Mouse (Mus musculus): ENCODE data around the gene Prl3d2. TPM values are rescaled to one million over a fixed set of nuclear protein-coding genes. Genes with fewer than 3 reads are reported as not detected.
"Not testable (repeated sequence)": the region's sequence is repeated elsewhere in the genome, so short reads cannot be mapped to it uniquely, and the experiment has no call there.

Prl3d2 gene
- polyA plus RNA-seq (2015; fragmentation: Nextera tagmentation; extraction: Ambion mirVana), result not detected in 2 replicates

DNA sequence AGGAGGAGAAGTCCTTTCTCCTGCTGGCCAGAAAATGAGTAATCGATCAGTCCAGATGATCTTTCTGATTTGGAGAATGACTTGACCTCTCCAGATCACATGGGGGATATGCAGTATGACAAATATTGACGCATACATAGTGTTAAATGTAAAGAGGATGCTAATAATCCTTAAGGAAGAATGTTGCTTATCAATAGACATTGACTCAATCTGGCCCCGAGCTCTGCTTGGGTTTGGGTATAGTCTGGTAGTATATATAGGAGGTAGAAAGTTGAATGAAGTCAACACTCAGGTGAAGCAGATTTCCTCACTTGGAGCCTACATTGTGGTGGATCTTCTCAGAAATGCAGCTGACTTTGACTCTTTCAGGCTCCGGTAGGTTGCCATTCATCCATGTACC, at the start of gene Prl3d2:
Gene Prl3d2, plus strand, starts transcription at position 301 of the 400 bp plus-strand sequence.
- not testable (repeated sequence) for H3K9ac ChIP-seq (ENCODE audit: low read length); H3K4me3 ChIP-seq (ENCODE audit: low read length); ATAC-seq (replicated peaks; ENCODE audit: extremely low read depth, insufficient read depth, low FRiP score); H3K27me3 ChIP-seq (ENCODE audit: control insufficient read depth, insufficient read depth, low read length); H3K4me1 ChIP-seq (ENCODE audit: control insufficient read depth, insufficient read depth, low read length); H3K27ac ChIP-seq (ENCODE audit: low read length); H3K9me3 ChIP-seq (replicated peaks; ENCODE audit: control insufficient read depth, low read length); H3K36me3 ChIP-seq (ENCODE audit: control insufficient read depth, insufficient read depth); H3K4me2 ChIP-seq (ENCODE audit: low read depth, low read length)
- 76% methylated on average over 3 of the region's 4 CpGs for WGBS

DNA sequence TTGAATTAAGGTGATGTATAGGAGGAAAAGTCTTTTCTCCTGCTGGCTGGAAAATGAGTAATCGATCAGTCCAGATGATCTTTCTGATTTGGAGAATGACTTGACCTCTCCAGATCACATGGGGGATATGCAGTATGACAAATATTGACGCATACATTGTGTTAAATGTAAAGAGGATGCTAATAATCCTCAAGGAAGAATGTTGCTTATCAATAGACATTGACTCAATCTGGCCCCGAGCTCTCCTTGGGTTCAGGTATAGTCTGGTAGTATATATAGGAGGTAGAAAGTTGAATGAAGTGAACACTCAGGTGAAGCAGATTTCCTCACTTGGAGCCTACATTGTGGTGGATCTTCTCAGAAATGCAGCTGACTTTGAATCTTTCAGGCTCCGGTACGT, 27.6 kb upstream of the Prl3d2 start, which contains the start of gene Prl3d1:
Gene Prl3d1, plus strand, starts transcription at position 301 of the 400 bp plus-strand sequence.
- not testable (repeated sequence) for ATAC-seq (replicated peaks; ENCODE audit: extremely low read depth, insufficient read depth, low FRiP score); H3K9ac ChIP-seq (ENCODE audit: low read length); H3K27me3 ChIP-seq (ENCODE audit: control insufficient read depth, insufficient read depth, low read length); H3K4me3 ChIP-seq (ENCODE audit: low read length); H3K4me2 ChIP-seq (ENCODE audit: low read depth, low read length); H3K4me1 ChIP-seq (ENCODE audit: control insufficient read depth, insufficient read depth, low read length); H3K9me3 ChIP-seq (replicated peaks; ENCODE audit: control insufficient read depth, low read length); H3K27ac ChIP-seq (ENCODE audit: low read length); H3K36me3 ChIP-seq (ENCODE audit: control insufficient read depth, insufficient read depth)
- 76% methylated on average over 5 of the region's 5 CpGs for WGBS

DNA sequence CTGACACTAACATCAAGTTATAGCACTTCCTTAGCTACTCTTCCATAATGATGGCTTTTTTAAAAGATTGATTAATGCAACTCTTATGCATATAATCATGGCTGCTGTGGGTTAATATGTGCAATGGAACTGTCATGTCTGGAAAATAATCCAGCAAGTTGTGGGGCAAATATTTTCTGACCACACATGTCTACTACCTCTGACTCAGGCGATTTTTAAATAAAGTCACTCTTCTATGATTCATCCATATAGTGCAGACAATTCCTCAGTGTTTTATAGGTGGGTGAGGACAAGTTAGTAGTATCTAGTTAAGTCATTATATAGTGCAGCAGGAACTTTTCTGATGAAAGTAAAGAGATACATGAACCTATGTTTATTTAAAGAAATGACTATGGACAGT, 26.8 kb downstream of the Prl3d2 start:
- H3K4me2 ChIP-seq (ENCODE audit: low read depth, low read length), result no peak overlapping the region
- no peak for ATAC-seq (replicated peaks; ENCODE audit: extremely low read depth, insufficient read depth, low FRiP score)
- H3K9me3 ChIP-seq (replicated peaks; ENCODE audit: control insufficient read depth, low read length), result no peaks in the 10 kb centered on the region
- H3K27me3 ChIP-seq (ENCODE audit: control insufficient read depth, insufficient read depth, low read length), result no peaks in the 10 kb centered on the region
- no peaks in the 10 kb centered on the region for H3K36me3 ChIP-seq (ENCODE audit: control insufficient read depth, insufficient read depth)
- H3K9ac ChIP-seq (ENCODE audit: low read length), result no peak overlapping the region
- H3K27ac ChIP-seq (ENCODE audit: low read length), result no peak overlapping the region
- WGBS, result 58% methylated on average over 1 of the region's 1 CpGs
- no peak overlapping the region for H3K4me3 ChIP-seq (ENCODE audit: low read length)
- H3K4me1 ChIP-seq (ENCODE audit: control insufficient read depth, insufficient read depth, low read length), result no peaks in the 10 kb centered on the region

- 64% methylated on average over 2 of the region's 3 CpGs for WGBS
- not testable (repeated sequence) for H3K9me3 ChIP-seq (replicated peaks; ENCODE audit: control insufficient read depth, low read length); H3K36me3 ChIP-seq (ENCODE audit: control insufficient read depth, insufficient read depth); H3K4me3 ChIP-seq (ENCODE audit: low read length); H3K27ac ChIP-seq (ENCODE audit: low read length); H3K4me2 ChIP-seq (ENCODE audit: low read depth, low read length); H3K9ac ChIP-seq (ENCODE audit: low read length); H3K27me3 ChIP-seq (ENCODE audit: control insufficient read depth, insufficient read depth, low read length); ATAC-seq (replicated peaks; ENCODE audit: extremely low read depth, insufficient read depth, low FRiP score); H3K4me1 ChIP-seq (ENCODE audit: control insufficient read depth, insufficient read depth, low read length)
Measured at GRCm38 (mm10) chr13:27156490-27156889, 35.0 kb downstream of the Prl3d2 start, which contains the start of gene Prl3d3. Gene Prl3d3 (plus strand): TSS chr13:27156790.

Other genes starting within 250 kb of the Prl3d2 start
- not detected in 2 replicates for gene Prl, start 64.1 kb upstream of the Prl3d2 start, polyA plus RNA-seq (2015; fragmentation: Nextera tagmentation; extraction: Ambion mirVana)
- not detected in 2 replicates for gene Prl3d1, start 27.5 kb upstream of the Prl3d2 start, polyA plus RNA-seq (2015; fragmentation: Nextera tagmentation; extraction: Ambion mirVana)
- gene Prl3d3, start 35.1 kb downstream of the Prl3d2 start, polyA plus RNA-seq (2015; fragmentation: Nextera tagmentation; extraction: Ambion mirVana), result not detected in 2 replicates
- not detected in 2 replicates for gene Prl3c1, start 75.0 kb downstream of the Prl3d2 start, polyA plus RNA-seq (2015; fragmentation: Nextera tagmentation; extraction: Ambion mirVana)
- not detected in 2 replicates for gene Prl3b1, start 120.1 kb downstream of the Prl3d2 start, polyA plus RNA-seq (2015; fragmentation: Nextera tagmentation; extraction: Ambion mirVana)
- not detected in 2 replicates for gene Prl3a1, start 137.7 kb downstream of the Prl3d2 start, polyA plus RNA-seq (2015; fragmentation: Nextera tagmentation; extraction: Ambion mirVana)
- gene Prl6a1, start 190.9 kb downstream of the Prl3d2 start, polyA plus RNA-seq (2015; fragmentation: Nextera tagmentation; extraction: Ambion mirVana), result not detected in 2 replicates
- gene Prl8a2, start 224.0 kb downstream of the Prl3d2 start, polyA plus RNA-seq (2015; fragmentation: Nextera tagmentation; extraction: Ambion mirVana), result not detected in 2 replicates